Mouse (Mus musculus): ENCODE results near the gene Gm266. TPM values are rescaled to one million over a fixed set of nuclear protein-coding genes. Genes with fewer than 3 reads are reported as not detected.

Gene Gm266
- total RNA-seq (2014; fragmentation: Nextera tagmentation) (not detected in 2 replicates), total RNA-seq (2017) (0.11 TPM in 1 of 2 replicates, not detected in the other), polyA plus RNA-seq (2012) (not detected in 2 replicates)

- H3K9me3 ChIP-seq (replicated peaks) = peaks cover 12% of the 10 kb centered on the region
- DNase-seq (ENCODE audit: low spot score) = no peak
- H3K36me3 ChIP-seq (replicated peaks) = no peaks in the 10 kb centered on the region
- TF ChIP-seq TAL1 (conservative IDR thresholded peaks at IDR 0.05; ENCODE audit: low read depth, low read length) (no peak), GATA1 (IDR thresholded peaks at IDR 0.05; ENCODE audit: borderline replicate concordance, low read length) (no peak), POLR2AphosphoS5 (IDR thresholded peaks at IDR 0.05; ENCODE audit: insufficient replicate concordance, low read depth, low read length) (no peak), CTCF (IDR thresholded peaks at IDR 0.05; ENCODE audit: low read depth, low read length) (no peak), GATA2 (IDR thresholded peaks at IDR 0.05; ENCODE audit: borderline replicate concordance, low read depth, low read length) (no peak)
- no peak for ATAC-seq (ENCODE audit: extremely low read depth, insufficient number of reproducible peaks, low FRiP score, poor library complexity, severe bottlenecking)
- peak within 1 kb of the TSS; percentile 2; the same call in 1 of the 2 replicates for H3K4me3 ChIP-seq (ENCODE audit: low read depth, low read length)
- H3K27me3 ChIP-seq (ENCODE audit: insufficient read depth, low read length) = peaks cover 60% of the 10 kb centered on the region
- H3K4me1 ChIP-seq (ENCODE audit: insufficient read depth, low read depth, low read length) = peaks cover 15% of the 10 kb centered on the region
These were observed at the start of gene Gm266 for GRCm38 (mm10) chr12:111485652-111486306. TSS of gene Gm266 (minus strand) at chr12:111485823.

GRCm38 (mm10) chr12:111535281-111535680 is 49.7 kb upstream of the Gm266 start:
- H3K4me3 ChIP-seq (ENCODE audit: low read depth, low read length) = no peak overlapping the region

GRCm38 (mm10) chr12:111533096-111533794 is 47.6 kb upstream of the Gm266 start:
- ATAC-seq (ENCODE audit: extremely low read depth, insufficient number of reproducible peaks, low FRiP score, poor library complexity, severe bottlenecking) = no peak
- DNase-seq (ENCODE audit: low spot score) = no peak

More at GRCm38 (mm10) chr12:111535281-111535680, 49.7 kb upstream of the Gm266 start:
- Histone ChIP-seq H3K27me3 (ENCODE audit: insufficient read depth, low read length) (peaks cover 19% of the 10 kb centered on the region), H3K36me3 (replicated peaks) (peaks cover 25% of the 10 kb centered on the region), H3K4me1 (ENCODE audit: insufficient read depth, low read depth, low read length) (peaks cover 52% of the 10 kb centered on the region), H3K9me3 (replicated peaks) (no peaks in the 10 kb centered on the region; the same call in 1 of the 2 replicates)
- TF ChIP-seq TAL1 (conservative IDR thresholded peaks at IDR 0.05; ENCODE audit: low read depth, low read length) (peak; percentile 69), POLR2AphosphoS5 (IDR thresholded peaks at IDR 0.05; ENCODE audit: insufficient replicate concordance, low read depth, low read length) (no peak)
- DNase-seq (ENCODE audit: low spot score) (no peak), ATAC-seq (ENCODE audit: extremely low read depth, insufficient number of reproducible peaks, low FRiP score, poor library complexity, severe bottlenecking) (no peak)

GRCm38 (mm10) chr12:111529192-111529591 is 43.6 kb upstream of the Gm266 start:
- no peak for ATAC-seq (ENCODE audit: extremely low read depth, insufficient number of reproducible peaks, low FRiP score, poor library complexity, severe bottlenecking)
- DNase-seq (ENCODE audit: low spot score) = no peak
- TF ChIP-seq GATA2 (IDR thresholded peaks at IDR 0.05; ENCODE audit: borderline replicate concordance, low read depth, low read length) = no peak
- TF ChIP-seq POLR2AphosphoS5 (IDR thresholded peaks at IDR 0.05; ENCODE audit: insufficient replicate concordance, low read depth, low read length) = no peak
- no peak for TF ChIP-seq TAL1 (conservative IDR thresholded peaks at IDR 0.05; ENCODE audit: low read depth, low read length)
- TF ChIP-seq CTCF (IDR thresholded peaks at IDR 0.05; ENCODE audit: low read depth, low read length) = no peak
- no peak for TF ChIP-seq GATA1 (IDR thresholded peaks at IDR 0.05; ENCODE audit: borderline replicate concordance, low read length)

More at GRCm38 (mm10) chr12:111533096-111533794, 47.6 kb upstream of the Gm266 start:
- Histone ChIP-seq H3K36me3 (replicated peaks) (peaks cover 7% of the 10 kb centered on the region), H3K4me1 (ENCODE audit: insufficient read depth, low read depth, low read length) (peaks cover 45% of the 10 kb centered on the region), H3K4me3 (ENCODE audit: low read depth, low read length) (no peak overlapping the region), H3K27me3 (ENCODE audit: insufficient read depth, low read length) (peaks cover 25% of the 10 kb centered on the region), H3K9me3 (replicated peaks) (no peaks in the 10 kb centered on the region; the same call in 1 of the 2 replicates)
- TF ChIP-seq CTCF (IDR thresholded peaks at IDR 0.05; ENCODE audit: low read depth, low read length) = no peak
- no peak for TF ChIP-seq GATA1 (IDR thresholded peaks at IDR 0.05; ENCODE audit: borderline replicate concordance, low read length)
- TF ChIP-seq POLR2AphosphoS5 (IDR thresholded peaks at IDR 0.05; ENCODE audit: insufficient replicate concordance, low read depth, low read length) = 0 out of 2 replicates have a peak, but pooled peaks have one; percentile 59
- no peak for TF ChIP-seq GATA2 (IDR thresholded peaks at IDR 0.05; ENCODE audit: borderline replicate concordance, low read depth, low read length)

GRCm38 (mm10) chr12:111527643-111528281 is 42.1 kb upstream of the Gm266 start:
- ATAC-seq (ENCODE audit: extremely low read depth, insufficient number of reproducible peaks, low FRiP score, poor library complexity, severe bottlenecking) (no peak), DNase-seq (ENCODE audit: low spot score) (no peak)
- TF ChIP-seq POLR2AphosphoS5 (IDR thresholded peaks at IDR 0.05; ENCODE audit: insufficient replicate concordance, low read depth, low read length) = no peak
- TF ChIP-seq CTCF (IDR thresholded peaks at IDR 0.05; ENCODE audit: low read depth, low read length) = no peak; the same call in 1 of the 2 replicates
- Histone ChIP-seq H3K9me3 (replicated peaks) (peaks cover 3% of the 10 kb centered on the region; the same call in 1 of the 2 replicates), H3K4me3 (ENCODE audit: low read depth, low read length) (0 out of 2 replicates have a peak overlapping the region, but pooled peaks have one; percentile 2), H3K36me3 (replicated peaks) (peaks cover under 1% of the 10 kb centered on the region), H3K27me3 (ENCODE audit: insufficient read depth, low read length) (peaks cover 53% of the 10 kb centered on the region), H3K4me1 (ENCODE audit: insufficient read depth, low read depth, low read length) (peaks cover 26% of the 10 kb centered on the region)

More at GRCm38 (mm10) chr12:111529192-111529591, 43.6 kb upstream of the Gm266 start:
- peaks cover 53% of the 10 kb centered on the region for H3K27me3 ChIP-seq (ENCODE audit: insufficient read depth, low read length)
- H3K4me3 ChIP-seq (ENCODE audit: low read depth, low read length) = no peak overlapping the region
- peaks cover 2% of the 10 kb centered on the region; the same call in 1 of the 2 replicates for H3K9me3 ChIP-seq (replicated peaks)
- peaks cover 7% of the 10 kb centered on the region for H3K36me3 ChIP-seq (replicated peaks)
- peaks cover 34% of the 10 kb centered on the region for H3K4me1 ChIP-seq (ENCODE audit: insufficient read depth, low read depth, low read length)

GRCm38 (mm10) chr12:111524883-111525282 is 39.3 kb upstream of the Gm266 start:
- TF ChIP-seq GATA1 (IDR thresholded peaks at IDR 0.05; ENCODE audit: borderline replicate concordance, low read length) (no peak), GATA2 (IDR thresholded peaks at IDR 0.05; ENCODE audit: borderline replicate concordance, low read depth, low read length) (no peak), CTCF (IDR thresholded peaks at IDR 0.05; ENCODE audit: low read depth, low read length) (no peak), TAL1 (conservative IDR thresholded peaks at IDR 0.05; ENCODE audit: low read depth, low read length) (no peak), POLR2AphosphoS5 (IDR thresholded peaks at IDR 0.05; ENCODE audit: insufficient replicate concordance, low read depth, low read length) (no peak)
- DNase-seq (ENCODE audit: low spot score) = no peak
- Histone ChIP-seq H3K27me3 (ENCODE audit: insufficient read depth, low read length) (peaks cover 41% of the 10 kb centered on the region), H3K4me3 (ENCODE audit: low read depth, low read length) (no peak overlapping the region), H3K4me1 (ENCODE audit: insufficient read depth, low read depth, low read length) (peaks cover 32% of the 10 kb centered on the region), H3K36me3 (replicated peaks) (no peaks in the 10 kb centered on the region), H3K9me3 (replicated peaks) (peaks cover 9% of the 10 kb centered on the region)
- ATAC-seq (ENCODE audit: extremely low read depth, insufficient number of reproducible peaks, low FRiP score, poor library complexity, severe bottlenecking) = no peak

Measured in G1E (cell line).